Mouse (Mus musculus): ENCODE data around the gene Eln.
A peak's percentile ranks its signal among the peaks of the same experiment; 100 is the strongest.

Eln gene

GRCm38 (mm10) chr5:134743991-134744390 is 3.1 kb downstream of the Eln start:
- no peak for DNase-seq (ENCODE audit: low spot score)

GRCm38 (mm10) chr5:134742221-134742795 is 4.8 kb downstream of the Eln start:
- DNase-seq (ENCODE audit: low spot score): no peak

GRCm38 (mm10) chr5:134740501-134741341 is 6.4 kb downstream of the Eln start:
- no peak for DNase-seq (ENCODE audit: low spot score)

DNA sequence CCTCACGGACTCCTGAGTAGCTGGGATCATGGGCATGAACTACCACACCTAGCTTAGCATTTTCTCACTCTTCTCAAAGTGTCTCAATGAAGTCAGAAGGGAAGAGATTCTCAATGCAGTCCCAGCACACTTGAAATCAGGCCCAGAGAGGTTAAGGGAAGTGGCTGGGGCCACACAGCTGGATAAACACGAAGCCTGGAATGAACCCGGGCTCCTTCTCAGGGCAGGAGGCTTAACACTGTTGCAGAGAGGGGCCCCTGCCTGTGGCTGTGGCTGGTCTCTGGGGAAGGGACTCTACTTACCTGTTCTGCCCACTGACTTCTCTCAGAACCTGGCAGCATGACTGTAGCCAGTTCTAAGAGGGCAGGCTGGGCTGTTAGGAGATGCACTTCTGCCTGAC is 7.2 kb downstream of the Eln start:
- no peak for DNase-seq (ENCODE audit: low spot score)

GRCm38 (mm10) chr5:134734920-134735319 is 12.2 kb downstream of the Eln start:
- no peak for DNase-seq (ENCODE audit: low spot score)

- DNase-seq (ENCODE audit: low spot score): no peak
Measured at GRCm38 (mm10) chr5:134734072-134734471, 13.1 kb downstream of the Eln start.

- DNase-seq (ENCODE audit: low spot score): no peak
Measured at GRCm38 (mm10) chr5:134733241-134733640, 13.9 kb downstream of the Eln start.

DNA sequence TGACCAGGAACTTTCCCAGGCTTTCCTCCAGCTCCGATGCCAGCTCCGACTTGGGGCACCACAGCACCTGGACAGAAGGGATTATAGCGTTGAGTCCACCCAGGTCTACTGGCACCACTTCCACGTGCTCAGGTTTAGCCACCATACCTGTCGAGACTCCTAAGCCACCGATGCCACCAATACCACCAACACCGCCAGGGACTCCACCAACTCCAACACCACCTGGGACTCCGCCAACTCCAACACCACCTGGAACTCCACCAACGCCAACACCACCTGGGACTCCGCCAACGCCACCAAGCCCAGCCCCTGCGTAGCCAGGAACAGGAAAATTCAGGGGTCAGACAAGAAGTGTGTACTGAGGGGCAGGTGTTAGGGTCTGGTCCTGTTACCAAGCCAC is 18.0 kb downstream of the Eln start:
- DNase-seq (ENCODE audit: low spot score): no peak

GRCm38 (mm10) chr5:134728535-134728934 is 18.6 kb downstream of the Eln start:
- no peak for DNase-seq (ENCODE audit: low spot score)

- no peak for DNase-seq (ENCODE audit: low spot score)
Measured at GRCm38 (mm10) chr5:134727001-134727639, 20.0 kb downstream of the Eln start.

DNA sequence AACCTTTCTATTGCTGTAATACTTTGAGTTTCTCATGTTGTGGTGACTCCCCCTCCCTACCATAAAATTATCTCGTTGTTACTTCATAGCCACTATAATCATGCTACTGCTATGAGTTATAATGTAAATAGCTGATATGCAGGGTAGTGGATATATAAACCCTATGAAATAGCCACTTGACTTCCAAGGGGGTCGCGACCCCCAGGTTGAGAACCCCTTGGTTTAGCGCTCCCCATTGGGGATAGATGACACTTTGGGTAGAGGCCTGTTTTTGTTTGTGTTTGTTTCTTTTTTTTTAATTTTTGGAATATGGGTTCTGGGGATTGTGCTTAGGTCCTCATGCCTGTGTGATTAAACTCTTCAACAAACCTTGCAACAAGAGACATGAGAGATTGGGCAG is 21.8 kb downstream of the Eln start:
- DNase-seq (ENCODE audit: low spot score): no peak

DNA sequence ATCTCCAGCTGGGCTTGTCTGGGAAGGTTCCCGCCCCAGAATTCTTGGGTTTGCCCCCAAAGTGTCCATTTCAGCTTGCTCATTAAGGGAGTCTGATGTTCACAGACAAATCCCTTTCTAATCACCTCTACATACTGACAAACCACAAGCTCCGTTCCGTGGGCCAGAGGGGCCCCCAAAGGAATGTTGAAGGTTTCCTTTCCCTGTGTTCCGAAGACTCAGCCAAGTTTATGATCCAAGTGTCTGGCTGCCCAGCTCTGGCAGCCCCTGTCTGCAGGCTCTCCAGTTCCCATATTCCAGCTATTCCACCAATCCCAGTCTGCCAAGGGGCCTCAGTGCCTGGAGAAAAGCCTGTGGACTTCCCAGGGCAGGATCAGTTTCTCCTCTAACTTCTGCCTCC is 27.1 kb downstream of the Eln start:
- no peak for DNase-seq (ENCODE audit: low spot score)

GRCm38 (mm10) chr5:134711076-134711475 is 36.0 kb downstream of the Eln start:
- DNase-seq (ENCODE audit: low spot score): no peak

GRCm38 (mm10) chr5:134709275-134709674 is 37.8 kb downstream of the Eln start:
- no peak for DNase-seq (ENCODE audit: low spot score)

- peak; percentile 51 for DNase-seq (ENCODE audit: low spot score)
Measured at GRCm38 (mm10) chr5:134704157-134704556, 43.0 kb downstream of the Eln start.

DNA sequence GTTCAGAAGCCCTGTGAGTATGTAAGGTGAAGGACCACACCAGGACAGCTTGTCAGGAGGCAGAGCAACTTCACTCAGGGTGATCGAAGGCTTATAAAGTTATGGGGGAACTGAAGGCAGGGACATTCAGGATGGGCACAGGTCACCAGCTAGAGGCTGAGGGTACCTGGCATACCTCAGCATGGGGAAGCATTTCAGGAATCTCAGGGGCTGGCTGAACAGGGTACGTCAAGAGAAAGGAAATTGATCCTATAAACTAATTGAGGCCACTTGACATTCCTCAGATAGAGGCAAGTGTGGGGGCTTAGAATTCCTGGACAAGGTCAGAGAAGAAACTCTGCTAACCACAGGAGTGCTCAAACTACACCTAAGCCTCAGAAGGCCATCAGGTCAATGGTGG is 51.6 kb downstream of the Eln start:
- DNase-seq (ENCODE audit: low spot score): no peak

- DNase-seq (ENCODE audit: low spot score): no peak
Measured at GRCm38 (mm10) chr5:134695082-134695481, 52.0 kb downstream of the Eln start.

GRCm38 (mm10) chr5:134692704-134693103 is 54.4 kb downstream of the Eln start:
- no peak for DNase-seq (ENCODE audit: low spot score)

DNA sequence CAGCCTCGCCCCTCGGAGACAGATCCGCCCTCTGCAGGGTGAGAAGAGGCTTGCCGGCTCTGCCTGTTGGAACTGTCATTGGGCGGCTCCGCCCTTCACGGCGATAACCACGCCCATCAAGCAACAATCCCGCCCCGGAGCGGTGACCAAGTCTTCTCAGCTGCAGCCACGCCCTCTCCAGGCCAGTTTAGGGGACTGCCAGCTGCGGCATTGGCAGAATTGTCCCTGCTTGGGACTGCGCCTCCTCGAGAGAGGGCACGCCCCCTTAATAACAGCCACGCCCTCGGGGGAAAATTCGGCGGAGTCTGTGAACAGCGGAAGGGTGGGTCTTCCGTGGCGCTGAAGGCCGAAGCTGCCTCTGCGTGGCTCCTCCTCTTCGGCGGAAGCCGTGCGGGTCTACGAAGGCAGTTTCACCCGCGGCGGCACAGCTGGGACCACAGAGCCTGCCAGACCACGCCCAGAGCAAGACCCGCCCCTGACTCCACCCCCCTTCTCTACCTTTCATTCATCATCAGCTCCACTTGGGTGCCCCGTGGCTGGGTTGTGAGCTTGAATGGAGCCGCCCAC is 58.3 kb downstream of the Eln start:
- DNase-seq (ENCODE audit: low spot score): peak; percentile 99

- no peak for DNase-seq (ENCODE audit: low spot score)
Measured at GRCm38 (mm10) chr5:134688086-134688717, 58.9 kb downstream of the Eln start, which contains the start of gene Limk1. Gene Limk1, minus strand, starts transcription at chr5:134688598.

DNA sequence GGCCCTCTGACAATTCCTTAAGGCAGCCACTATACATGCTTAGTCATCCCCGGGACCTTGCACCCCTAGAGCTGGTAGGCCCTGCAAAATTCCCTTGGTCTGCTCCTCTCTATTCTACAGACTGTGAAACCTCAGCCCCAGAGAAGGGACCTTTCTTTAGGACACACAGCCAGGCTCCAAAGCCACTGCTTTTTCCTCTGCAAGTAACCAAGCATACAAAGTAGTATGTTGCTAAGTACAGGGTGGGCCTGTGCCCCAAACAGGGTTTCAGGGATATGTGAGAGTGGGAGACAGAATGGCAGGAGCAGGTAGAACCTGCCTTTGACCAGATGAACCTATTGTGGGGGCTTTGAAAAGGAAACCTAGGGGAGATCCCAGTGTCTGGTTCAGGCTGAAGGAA is 59.9 kb downstream of the Eln start:
- DNase-seq (ENCODE audit: low spot score): no peak

GRCm38 (mm10) chr5:134686541-134686940 is 60.6 kb downstream of the Eln start:
- DNase-seq (ENCODE audit: low spot score): no peak

Measured in left cerebral cortex, adult 11 months (tissue).